Mouse (Mus musculus): ENCODE measurements around the gene Proca1. TPM values are rescaled to one million over a fixed set of nuclear protein-coding genes. Genes with fewer than 3 reads are reported as not detected.

The Proca1 gene
- polyA plus RNA-seq, 1 experiment from 2014 or later: 2.9 TPM

- Histone ChIP-seq H3K4me1 (peaks cover 43% of the 10 kb centered on the region), H3K36me3 (peaks cover 30% of the 10 kb centered on the region), H3K4me3 (no peak overlapping the region), H3K27ac (no peak overlapping the region; the same call in 1 of the 2 replicates), H3K27me3 (ENCODE audit: insufficient read depth, poor library complexity, severe bottlenecking) (peaks cover 9% of the 10 kb centered on the region), H3K9me3 (no peaks in the 10 kb centered on the region)
- DNase-seq (ENCODE audit: low spot score): no peak
- WGBS: 55% methylated on average over 19 of the region's 19 CpGs
These were observed 24.4 kb upstream of the Proca1 start for GRCm38 (mm10) chr11:78168541-78169468.

DNA sequence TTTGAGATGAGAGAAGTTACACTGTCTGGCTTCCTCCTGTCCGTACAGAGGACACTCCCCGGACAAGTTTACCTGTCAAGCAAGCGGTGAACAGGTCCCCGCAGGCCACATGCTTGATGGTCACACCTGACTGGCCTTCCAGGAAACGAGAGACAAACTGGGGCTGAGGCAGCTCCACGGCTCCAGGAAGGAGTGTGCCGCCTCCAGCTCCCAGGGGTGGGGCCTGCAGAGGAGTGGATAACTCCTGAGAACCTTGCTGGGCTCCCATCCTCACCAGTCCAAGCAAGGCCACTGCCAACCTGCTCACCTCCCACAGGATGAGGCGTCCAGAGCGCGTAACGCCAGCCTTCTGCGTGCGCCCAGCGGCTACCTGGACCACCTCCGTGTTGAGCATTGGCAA lies 22.9 kb upstream of the Proca1 start:
- Histone ChIP-seq H3K27me3 (ENCODE audit: insufficient read depth, poor library complexity, severe bottlenecking) (peaks cover 9% of the 10 kb centered on the region), H3K9me3 (no peaks in the 10 kb centered on the region), H3K4me1 (peaks cover 38% of the 10 kb centered on the region), H3K36me3 (peaks cover 30% of the 10 kb centered on the region), H3K27ac (no peak overlapping the region), H3K4me3 (no peak overlapping the region)
- WGBS: 89% methylated on average over 15 of the region's 15 CpGs
- no peak for DNase-seq (ENCODE audit: low spot score)

GRCm38 (mm10) chr11:78171328-78171727 lies 21.9 kb upstream of the Proca1 start:
- Histone ChIP-seq H3K36me3 (peaks cover 30% of the 10 kb centered on the region), H3K4me3 (no peak overlapping the region), H3K27ac (no peak overlapping the region), H3K9me3 (no peaks in the 10 kb centered on the region), H3K27me3 (ENCODE audit: insufficient read depth, poor library complexity, severe bottlenecking) (peaks cover 9% of the 10 kb centered on the region), H3K4me1 (peaks cover 33% of the 10 kb centered on the region)
- no peak for DNase-seq (ENCODE audit: low spot score)
- 66% methylated on average over 4 of the region's 4 CpGs for WGBS

GRCm38 (mm10) chr11:78172034-78172747 lies 21.0 kb upstream of the Proca1 start:
- H3K9me3 ChIP-seq: no peaks in the 10 kb centered on the region
- H3K4me3 ChIP-seq: no peak overlapping the region
- peaks cover 8% of the 10 kb centered on the region for H3K27me3 ChIP-seq (ENCODE audit: insufficient read depth, poor library complexity, severe bottlenecking)
- no peak overlapping the region for H3K27ac ChIP-seq
- DNase-seq (ENCODE audit: low spot score): no peak
- 76% methylated on average over 16 of the region's 16 CpGs for WGBS
- H3K4me1 ChIP-seq: peaks cover 27% of the 10 kb centered on the region
- H3K36me3 ChIP-seq: peaks cover 29% of the 10 kb centered on the region

GRCm38 (mm10) chr11:78172748-78173383 lies 20.3 kb upstream of the Proca1 start:
- no peaks in the 10 kb centered on the region for H3K9me3 ChIP-seq
- 89% methylated on average over 19 of the region's 19 CpGs for WGBS
- DNase-seq (ENCODE audit: low spot score): no peak

GRCm38 (mm10) chr11:78174506-78174905 lies 18.7 kb upstream of the Proca1 start:
- WGBS: 90% methylated on average over 3 of the region's 3 CpGs

More at GRCm38 (mm10) chr11:78172748-78173383, 20.3 kb upstream of the Proca1 start:
- peaks cover 32% of the 10 kb centered on the region for H3K4me1 ChIP-seq
- H3K27ac ChIP-seq: no peak overlapping the region
- peaks cover under 1% of the 10 kb centered on the region for H3K27me3 ChIP-seq (ENCODE audit: insufficient read depth, poor library complexity, severe bottlenecking)
- H3K36me3 ChIP-seq: peaks cover 27% of the 10 kb centered on the region
- no peak overlapping the region for H3K4me3 ChIP-seq

DNA sequence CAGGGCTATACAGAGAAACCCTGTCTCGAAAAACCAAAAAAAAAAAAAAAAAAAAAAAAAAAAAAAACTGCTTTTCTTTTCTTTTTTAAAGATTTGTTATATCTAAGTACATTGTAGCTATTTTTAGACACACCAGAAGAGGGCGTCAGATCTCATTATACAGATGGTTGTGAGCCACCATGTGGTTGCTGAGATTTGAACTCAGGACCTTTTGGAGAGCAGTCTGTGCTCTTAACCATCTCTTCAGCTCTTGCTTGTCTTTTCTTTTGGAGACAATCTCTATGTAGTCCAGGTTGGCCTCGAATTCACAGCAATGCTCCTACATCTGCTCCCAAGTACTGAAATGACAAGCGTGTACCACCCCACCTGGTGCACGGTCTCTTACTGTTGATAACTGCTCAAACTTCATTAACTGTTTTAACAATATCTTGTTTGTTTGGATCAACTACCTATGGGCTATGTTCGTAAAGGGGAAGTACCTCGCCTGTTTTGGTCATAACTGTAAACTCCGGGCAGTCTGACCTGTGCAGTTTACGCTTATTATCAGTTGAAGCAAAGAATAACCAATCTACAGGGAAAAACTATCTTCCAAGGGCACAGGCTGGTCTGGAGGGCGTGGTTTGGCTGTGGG lies 17.3 kb upstream of the Proca1 start:
- Histone ChIP-seq H3K9me3 (no peaks in the 10 kb centered on the region), H3K4me1 (peaks cover 55% of the 10 kb centered on the region), H3K36me3 (peaks cover 37% of the 10 kb centered on the region), H3K27ac (peak overlapping the region; percentile 94), H3K27me3 (ENCODE audit: insufficient read depth, poor library complexity, severe bottlenecking) (no peaks in the 10 kb centered on the region), H3K4me3 (peak overlapping the region; percentile 76)
- WGBS: 3% methylated on average over 9 of the region's 10 CpGs
- DNase-seq (ENCODE audit: low spot score): no peak

More at GRCm38 (mm10) chr11:78174506-78174905, 18.7 kb upstream of the Proca1 start:
- Histone ChIP-seq H3K36me3 (peaks cover 31% of the 10 kb centered on the region), H3K4me1 (peaks cover 42% of the 10 kb centered on the region), H3K9me3 (no peaks in the 10 kb centered on the region), H3K27me3 (ENCODE audit: insufficient read depth, poor library complexity, severe bottlenecking) (no peaks in the 10 kb centered on the region), H3K4me3 (no peak overlapping the region), H3K27ac (peak overlapping the region; percentile 36; the same call in 1 of the 2 replicates)
- DNase-seq (ENCODE audit: low spot score): no peak

- peak; percentile 96 for DNase-seq (ENCODE audit: low spot score)
- H3K27me3 ChIP-seq (ENCODE audit: insufficient read depth, poor library complexity, severe bottlenecking): no peaks in the 10 kb centered on the region
- peaks cover 57% of the 10 kb centered on the region for H3K4me1 ChIP-seq
- H3K27ac ChIP-seq: peak within 1 kb of the TSS; percentile 94
- H3K9me3 ChIP-seq: no peaks in the 10 kb centered on the region
- peak within 1 kb of the TSS; percentile 76 for H3K4me3 ChIP-seq
- peaks cover 38% of the 10 kb centered on the region for H3K36me3 ChIP-seq
- whole genome bisulfite sequencing: under 1% methylated on average over 32 of the region's 32 CpGs
These were observed 16.8 kb upstream of the Proca1 start, which contains the start of the genes Nek8 and Tlcd1 for GRCm38 (mm10) chr11:78176402-78176862. Gene Nek8, minus strand, starts transcription at chr11:78176675. Gene Tlcd1, plus strand, starts transcription at chr11:78176711.

DNA sequence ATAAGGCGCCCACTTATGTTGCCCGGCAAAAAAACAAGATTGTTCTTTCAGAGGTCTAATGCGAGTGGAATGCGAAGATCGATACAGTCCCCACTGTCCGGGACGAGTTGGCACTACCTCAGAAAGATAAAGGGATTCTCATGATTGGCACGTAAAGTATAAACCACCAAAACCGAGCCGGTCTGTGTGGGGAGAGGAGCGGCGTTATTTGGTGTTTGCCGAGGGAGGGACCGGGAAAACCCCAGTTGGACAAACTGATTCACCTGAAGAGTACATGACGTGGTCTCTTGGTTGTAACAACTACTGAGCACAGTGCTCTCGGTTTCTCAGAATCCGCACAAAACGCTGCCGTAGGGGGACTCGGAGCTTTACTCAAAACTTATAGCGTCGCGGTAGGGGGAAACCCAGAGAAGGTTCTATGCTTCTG lies 16.3 kb upstream of the Proca1 start:
- peaks cover 60% of the 10 kb centered on the region for H3K4me1 ChIP-seq
- WGBS: under 1% methylated on average over 23 of the region's 23 CpGs
- DNase-seq (ENCODE audit: low spot score): no peak
- peak overlapping the region; percentile 94 for H3K27ac ChIP-seq
- H3K9me3 ChIP-seq: no peaks in the 10 kb centered on the region
- H3K27me3 ChIP-seq (ENCODE audit: insufficient read depth, poor library complexity, severe bottlenecking): no peaks in the 10 kb centered on the region
- peaks cover 38% of the 10 kb centered on the region for H3K36me3 ChIP-seq
- peak overlapping the region; percentile 76 for H3K4me3 ChIP-seq

GRCm38 (mm10) chr11:78177437-78177836 lies 15.8 kb upstream of the Proca1 start:
- DNase-seq (ENCODE audit: low spot score): peak; percentile 87
- H3K4me3 ChIP-seq: peak overlapping the region; percentile 76
- peaks cover 37% of the 10 kb centered on the region for H3K36me3 ChIP-seq
- peaks cover 62% of the 10 kb centered on the region for H3K4me1 ChIP-seq
- no peaks in the 10 kb centered on the region for H3K27me3 ChIP-seq (ENCODE audit: insufficient read depth, poor library complexity, severe bottlenecking)
- WGBS: 0% methylated on average over 10 of the region's 10 CpGs
- peak overlapping the region; percentile 94 for H3K27ac ChIP-seq
- no peaks in the 10 kb centered on the region for H3K9me3 ChIP-seq

- WGBS: under 1% methylated on average over 84 of the region's 84 CpGs
- Histone ChIP-seq H3K4me1 (peaks cover 56% of the 10 kb centered on the region), H3K36me3 (peaks cover 31% of the 10 kb centered on the region)
These were observed 15.0 kb upstream of the Proca1 start for GRCm38 (mm10) chr11:78177903-78178858.

More at GRCm38 (mm10) chr11:78177903-78178858, 15.0 kb upstream of the Proca1 start:
- Histone ChIP-seq H3K27ac (peak overlapping the region; percentile 94), H3K9me3 (no peaks in the 10 kb centered on the region), H3K4me3 (peak overlapping the region; percentile 76), H3K27me3 (ENCODE audit: insufficient read depth, poor library complexity, severe bottlenecking) (no peaks in the 10 kb centered on the region)
- DNase-seq (ENCODE audit: low spot score): peak; percentile 97

All from heart, embryonic 10.5 days (tissue).